Mouse (Mus musculus): ENCODE data around the gene Ctdspl. TPM values are rescaled to one million over a fixed set of nuclear protein-coding genes. Genes with fewer than 3 reads are reported as not detected.
A peak's percentile ranks its signal among the peaks of the same experiment; 100 is the strongest.

Gene Ctdspl
- polyA plus RNA-seq, 1 experiment from 2014 or later = 7.3 TPM

DNA sequence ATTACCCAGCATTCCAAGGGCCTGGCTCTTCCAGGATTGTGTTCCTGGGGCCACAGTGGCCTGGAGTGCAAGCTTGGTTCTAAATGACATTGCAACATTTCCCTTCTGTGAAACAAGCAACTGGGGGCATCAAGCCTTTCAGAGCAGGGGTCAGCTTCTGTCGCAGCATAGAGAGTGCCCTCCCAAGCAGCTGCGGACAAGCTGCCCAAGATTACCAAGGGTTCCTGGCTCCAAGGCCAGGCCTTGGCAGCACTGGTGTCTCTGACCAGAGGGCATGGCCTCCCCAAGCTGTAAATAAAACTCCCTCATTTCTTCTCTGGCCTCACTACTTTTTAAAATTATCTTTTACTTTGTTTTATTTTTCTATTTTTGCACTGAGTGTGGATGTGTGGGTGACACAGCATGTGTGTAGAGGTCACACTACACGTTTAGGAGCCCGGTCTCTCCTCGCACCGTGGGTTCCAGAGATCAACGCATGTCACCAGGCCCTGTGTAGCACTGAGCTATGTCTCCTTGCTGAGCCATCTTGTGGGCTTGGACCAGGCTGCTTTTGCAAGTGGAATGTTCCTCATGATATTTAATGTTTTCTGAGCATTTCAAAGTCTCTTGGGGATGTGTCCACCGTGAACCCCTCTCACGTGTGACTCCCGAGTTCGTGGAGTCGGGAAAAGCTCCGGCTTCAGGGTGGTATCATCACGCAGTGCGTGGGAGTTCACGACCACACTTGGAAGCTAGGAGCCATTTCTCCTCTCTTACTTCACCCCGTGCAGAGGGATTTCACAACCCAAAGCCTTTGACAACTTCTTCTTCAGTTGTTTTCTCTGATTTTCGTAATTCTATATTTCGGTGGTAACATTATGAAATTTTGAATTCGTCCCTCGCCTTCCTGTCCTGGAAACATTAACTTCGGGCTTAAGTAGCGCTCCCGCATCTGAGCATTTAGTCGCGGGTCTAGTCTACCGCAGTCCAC lies 102.3 kb downstream of the Ctdspl start:
- H3K27me3 ChIP-seq (ENCODE audit: poor library complexity, severe bottlenecking) = no peaks in the 10 kb centered on the region
- no peaks in the 10 kb centered on the region for H3K9me3 ChIP-seq
- DNase-seq (ENCODE audit: extremely low spot score, low spot score) = no peak
- WGBS = 96% methylated on average over 27 of the region's 27 CpGs
- H3K36me3 ChIP-seq (replicated peaks) = peaks cover 8% of the 10 kb centered on the region; the same call in 1 of the 2 replicates
- H3K4me3 ChIP-seq = no peak overlapping the region
- H3K4me1 ChIP-seq = peaks cover 21% of the 10 kb centered on the region
- H3K27ac ChIP-seq = no peak overlapping the region

DNA sequence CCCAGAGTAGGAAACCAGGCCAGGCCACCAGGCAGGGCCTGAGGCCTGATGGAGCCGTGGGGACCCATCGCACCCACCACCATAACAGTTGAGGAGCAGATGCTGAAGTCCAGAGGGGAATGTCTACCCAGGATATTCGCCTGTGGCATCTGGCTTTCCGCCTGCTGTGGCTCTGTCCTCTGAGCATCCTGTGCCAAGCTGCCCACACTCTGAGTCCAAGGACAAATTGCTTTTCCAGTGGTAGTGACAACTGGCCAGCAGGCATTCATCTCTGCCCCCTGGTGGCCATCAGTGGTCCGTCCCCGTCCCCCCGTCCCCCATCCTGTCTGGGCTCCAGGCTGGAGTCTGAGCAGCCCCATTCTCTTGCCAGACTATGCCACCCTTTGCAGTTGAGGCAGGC lies 103.3 kb downstream of the Ctdspl start:
- Histone ChIP-seq H3K4me3 (no peak overlapping the region), H3K9me3 (no peaks in the 10 kb centered on the region), H3K36me3 (replicated peaks) (peaks cover 8% of the 10 kb centered on the region; the same call in 1 of the 2 replicates), H3K27me3 (ENCODE audit: poor library complexity, severe bottlenecking) (no peaks in the 10 kb centered on the region), H3K27ac (no peak overlapping the region), H3K4me1 (peaks cover 31% of the 10 kb centered on the region)
- 61% methylated on average over 7 of the region's 7 CpGs for WGBS
- DNase-seq (ENCODE audit: extremely low spot score, low spot score) = peak; percentile 57

DNA sequence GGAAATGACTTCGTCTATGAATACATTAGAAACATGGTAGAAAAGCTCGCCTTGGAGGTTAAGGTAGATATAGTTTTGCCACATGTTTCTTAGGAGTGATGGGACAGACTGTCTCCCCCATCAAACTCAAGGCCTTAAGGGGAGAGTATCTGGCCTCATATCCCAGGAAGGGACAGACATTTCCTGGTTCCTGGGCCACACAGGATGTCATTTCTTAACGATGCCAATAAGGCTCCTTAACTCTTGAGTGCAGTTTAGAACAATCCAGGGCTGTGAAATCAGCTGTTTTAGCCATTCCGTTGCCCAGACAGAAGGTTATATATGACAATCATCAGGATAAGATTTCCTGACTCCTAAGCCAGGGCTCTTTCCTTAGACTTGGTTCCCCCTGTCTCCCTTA lies 104.8 kb downstream of the Ctdspl start:
- H3K27ac ChIP-seq = no peak overlapping the region
- no peak overlapping the region for H3K4me3 ChIP-seq
- WGBS = 90% methylated on average over 4 of the region's 4 CpGs
- H3K9me3 ChIP-seq = no peaks in the 10 kb centered on the region
- peaks cover 8% of the 10 kb centered on the region; the same call in 1 of the 2 replicates for H3K36me3 ChIP-seq (replicated peaks)
- DNase-seq (ENCODE audit: extremely low spot score, low spot score) = no peak
- H3K27me3 ChIP-seq (ENCODE audit: poor library complexity, severe bottlenecking) = no peaks in the 10 kb centered on the region
- H3K4me1 ChIP-seq = peaks cover 44% of the 10 kb centered on the region

DNA sequence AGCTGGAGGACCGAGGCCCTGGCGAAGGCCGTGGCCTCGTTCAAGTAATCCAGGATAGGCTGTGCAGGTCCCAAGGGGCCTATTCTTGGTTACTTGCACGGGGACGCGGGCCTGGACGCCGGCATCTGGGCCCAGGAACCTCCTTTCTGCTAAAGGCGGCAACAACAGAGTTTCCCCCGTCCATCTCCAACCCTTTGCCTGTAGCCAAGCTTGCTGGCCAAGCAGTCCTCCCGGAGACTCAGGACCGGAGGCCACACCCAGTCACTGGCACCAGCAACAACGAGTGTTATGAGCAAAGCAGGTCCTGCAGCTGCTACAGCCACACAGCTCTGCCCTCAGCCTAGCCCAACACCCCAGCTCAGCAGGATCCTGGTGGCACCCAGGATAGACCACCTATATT lies 105.5 kb downstream of the Ctdspl start:
- Histone ChIP-seq H3K4me3 (no peak overlapping the region), H3K4me1 (peaks cover 47% of the 10 kb centered on the region), H3K9me3 (no peaks in the 10 kb centered on the region), H3K36me3 (replicated peaks) (peaks cover 12% of the 10 kb centered on the region; the same call in 1 of the 2 replicates), H3K27ac (peak overlapping the region; percentile 74), H3K27me3 (ENCODE audit: poor library complexity, severe bottlenecking) (no peaks in the 10 kb centered on the region)
- WGBS = 88% methylated on average over 14 of the region's 14 CpGs
- DNase-seq (ENCODE audit: extremely low spot score, low spot score) = no peak

DNA sequence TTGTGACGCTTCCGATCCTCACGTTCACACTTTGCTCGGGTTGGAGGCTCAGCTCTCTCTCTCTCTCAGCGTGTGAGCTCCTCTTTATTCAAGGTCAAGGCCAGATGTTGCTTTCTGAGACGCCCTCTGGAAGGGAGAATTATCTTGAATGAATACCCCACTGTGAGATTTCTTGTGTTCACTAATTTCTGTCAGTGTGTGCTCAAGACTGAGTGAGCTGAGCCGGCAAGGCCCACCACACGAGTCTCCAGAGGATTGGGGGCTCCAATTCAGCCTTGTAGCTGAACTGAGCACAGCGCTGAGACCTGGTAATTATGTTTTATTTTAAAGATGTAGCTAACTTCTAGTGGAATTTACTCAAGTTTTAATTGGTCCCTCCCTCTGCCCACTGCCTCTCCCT lies 106.3 kb downstream of the Ctdspl start:
- Histone ChIP-seq H3K27me3 (ENCODE audit: poor library complexity, severe bottlenecking) (no peaks in the 10 kb centered on the region), H3K4me3 (no peak overlapping the region), H3K4me1 (peaks cover 49% of the 10 kb centered on the region), H3K36me3 (replicated peaks) (peaks cover 17% of the 10 kb centered on the region), H3K27ac (peak overlapping the region; percentile 74), H3K9me3 (no peaks in the 10 kb centered on the region)
- DNase-seq (ENCODE audit: extremely low spot score, low spot score) = no peak
- 64% methylated on average over 9 of the region's 9 CpGs for WGBS

DNA sequence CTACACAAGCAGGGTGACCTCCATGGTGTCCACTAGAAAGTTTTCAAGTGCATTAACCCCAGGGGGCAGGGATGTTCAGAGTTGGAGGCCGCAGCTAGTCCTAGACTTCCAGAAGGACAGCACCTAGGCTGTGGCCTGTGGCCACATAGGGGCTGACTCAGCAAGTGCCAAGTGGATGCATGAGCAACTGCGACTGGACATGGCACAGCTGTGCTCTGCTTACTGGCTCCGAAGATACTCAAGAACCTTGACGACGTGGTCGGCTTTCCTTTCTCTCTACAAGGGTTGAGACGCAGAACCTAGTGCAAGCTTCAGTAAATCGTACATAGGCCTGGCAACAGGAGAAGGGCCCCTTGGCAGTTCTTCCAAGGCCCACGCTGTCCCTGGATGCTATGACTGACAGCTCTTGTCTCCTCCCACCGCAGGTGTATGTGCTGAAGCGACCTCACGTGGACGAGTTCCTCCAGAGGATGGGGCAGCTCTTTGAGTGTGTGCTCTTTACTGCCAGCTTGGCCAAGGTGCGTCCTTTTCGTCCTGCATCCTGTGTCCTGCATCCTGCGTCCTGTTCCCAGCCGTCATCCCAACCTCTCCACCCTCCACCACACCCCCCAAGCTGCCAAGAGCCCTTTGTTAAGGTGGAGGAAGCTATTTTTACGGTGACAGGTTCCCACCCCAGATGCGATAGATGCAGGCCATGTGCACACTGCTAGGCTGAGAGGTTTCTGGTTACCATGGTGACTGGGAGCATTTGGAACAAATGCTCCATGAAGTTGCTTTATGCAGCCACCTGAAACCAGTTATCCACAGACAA lies 107.1 kb downstream of the Ctdspl start:
- Histone ChIP-seq H3K27ac (peak overlapping the region; percentile 74), H3K9me3 (no peaks in the 10 kb centered on the region), H3K36me3 (replicated peaks) (peaks cover 25% of the 10 kb centered on the region), H3K4me3 (no peak overlapping the region), H3K4me1 (peaks cover 49% of the 10 kb centered on the region), H3K27me3 (ENCODE audit: poor library complexity, severe bottlenecking) (no peaks in the 10 kb centered on the region)
- 82% methylated on average over 19 of the region's 19 CpGs for WGBS
- DNase-seq (ENCODE audit: extremely low spot score, low spot score) = no peak

DNA sequence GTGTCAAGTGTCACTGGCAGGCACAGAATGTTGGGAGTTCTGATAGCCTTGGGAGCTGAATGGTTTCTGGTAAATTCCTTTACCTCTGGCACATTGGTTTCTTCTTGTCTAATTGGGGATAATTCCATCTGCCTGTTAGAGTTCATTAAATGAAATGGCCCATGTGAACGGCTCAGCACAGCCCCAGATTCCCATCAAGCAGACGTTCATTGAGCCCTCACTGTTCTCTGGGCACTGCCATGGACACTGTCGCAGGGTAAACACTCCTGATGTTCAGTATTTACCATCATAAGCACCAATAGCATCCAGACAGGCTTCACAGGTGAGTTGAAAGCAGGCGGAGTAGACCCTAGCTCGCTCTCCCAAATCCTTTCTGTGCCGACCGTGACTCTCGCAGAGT lies 107.8 kb downstream of the Ctdspl start:
- peaks cover 49% of the 10 kb centered on the region for H3K4me1 ChIP-seq
- H3K27ac ChIP-seq = peak overlapping the region; percentile 74; the same call in 1 of the 2 replicates
- 77% methylated on average over 8 of the region's 8 CpGs for WGBS
- H3K36me3 ChIP-seq (replicated peaks) = peaks cover 28% of the 10 kb centered on the region
- no peaks in the 10 kb centered on the region for H3K9me3 ChIP-seq
- H3K4me3 ChIP-seq = no peak overlapping the region
- no peak for DNase-seq (ENCODE audit: extremely low spot score, low spot score)
- H3K27me3 ChIP-seq (ENCODE audit: poor library complexity, severe bottlenecking) = no peaks in the 10 kb centered on the region

DNA sequence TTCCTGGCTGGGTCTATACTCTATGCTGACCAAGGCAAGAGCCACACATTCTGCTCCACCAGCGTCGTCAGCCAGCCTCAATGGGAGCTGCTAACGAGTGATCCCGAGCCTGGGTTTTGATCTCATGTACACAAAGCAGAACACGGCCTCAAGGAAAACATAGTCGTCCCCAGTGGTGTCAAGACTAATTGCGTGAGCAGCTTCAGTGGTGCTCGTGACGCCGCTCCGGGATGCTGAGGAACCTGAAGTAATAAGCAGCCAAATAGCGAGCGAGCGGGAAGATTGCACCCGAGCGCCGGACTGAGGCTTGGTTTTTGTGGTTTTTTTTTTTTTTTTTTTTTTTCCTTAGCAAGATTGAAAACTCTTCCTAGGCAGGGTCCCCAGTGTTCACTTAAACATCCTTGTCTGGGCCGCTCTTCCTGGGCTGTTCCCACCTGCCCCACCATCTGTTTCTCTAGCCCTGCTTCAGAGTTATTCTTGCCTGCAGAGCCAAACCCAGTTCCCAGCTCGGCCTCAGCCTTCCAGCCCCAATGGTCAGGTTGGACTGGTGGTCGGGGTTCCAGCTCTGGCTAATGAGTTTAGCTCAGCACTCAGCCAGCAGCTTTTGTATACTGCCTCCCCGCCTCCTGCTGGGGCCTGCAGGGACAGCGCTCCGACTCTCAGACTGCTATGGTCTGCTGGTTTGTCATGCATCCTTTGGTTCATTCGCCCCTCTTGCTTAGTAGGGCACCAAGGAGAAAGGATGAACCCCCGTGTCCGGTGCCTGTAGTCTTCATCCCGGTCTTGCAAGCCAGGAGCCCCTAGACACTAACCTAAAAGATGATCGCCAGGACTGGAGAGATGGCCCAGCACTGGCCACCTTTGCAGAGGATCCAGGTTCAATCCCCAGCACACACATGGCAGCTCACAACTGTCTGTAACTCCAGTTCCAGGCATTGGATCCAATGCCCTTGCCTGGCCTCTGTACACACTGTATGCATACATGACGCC lies 108.7 kb downstream of the Ctdspl start:
- Histone ChIP-seq H3K27me3 (ENCODE audit: poor library complexity, severe bottlenecking) (no peaks in the 10 kb centered on the region), H3K36me3 (replicated peaks) (peaks cover 32% of the 10 kb centered on the region), H3K4me3 (no peak overlapping the region), H3K4me1 (peaks cover 49% of the 10 kb centered on the region), H3K27ac (peak overlapping the region; percentile 74; the same call in 1 of the 2 replicates), H3K9me3 (no peaks in the 10 kb centered on the region)
- no peak for DNase-seq (ENCODE audit: extremely low spot score, low spot score)
- WGBS = 67% methylated on average over 29 of the region's 29 CpGs

DNA sequence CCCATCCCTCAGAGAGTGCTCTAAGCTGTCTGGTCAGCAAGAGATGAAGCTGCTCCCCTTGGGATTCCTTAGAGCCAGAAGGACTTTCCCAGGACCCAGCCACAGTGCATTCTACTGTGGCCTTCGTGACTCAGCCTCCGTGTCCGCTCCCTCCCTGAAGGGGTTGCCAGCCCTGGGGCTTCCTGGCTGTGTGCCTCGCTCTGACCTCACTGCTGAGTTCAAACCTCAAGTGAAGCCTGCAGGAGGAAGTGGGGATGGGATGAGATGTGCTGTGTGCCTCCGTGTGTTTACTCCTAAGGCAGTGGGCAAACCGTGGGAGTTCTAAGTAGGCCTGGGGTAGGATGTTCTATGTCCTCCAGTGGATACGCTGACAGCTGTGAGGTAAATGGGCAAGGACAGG lies 109.6 kb downstream of the Ctdspl start:
- H3K4me3 ChIP-seq = no peak overlapping the region
- H3K27me3 ChIP-seq (ENCODE audit: poor library complexity, severe bottlenecking) = no peaks in the 10 kb centered on the region
- 0 out of 2 replicates have a peak overlapping the region, but pooled peaks have one; percentile 9 for H3K27ac ChIP-seq
- 83% methylated on average over 7 of the region's 7 CpGs for WGBS
- peaks cover 49% of the 10 kb centered on the region for H3K4me1 ChIP-seq
- no peaks in the 10 kb centered on the region for H3K9me3 ChIP-seq
- no peak for DNase-seq (ENCODE audit: extremely low spot score, low spot score)
- H3K36me3 ChIP-seq (replicated peaks) = peaks cover 38% of the 10 kb centered on the region

DNA sequence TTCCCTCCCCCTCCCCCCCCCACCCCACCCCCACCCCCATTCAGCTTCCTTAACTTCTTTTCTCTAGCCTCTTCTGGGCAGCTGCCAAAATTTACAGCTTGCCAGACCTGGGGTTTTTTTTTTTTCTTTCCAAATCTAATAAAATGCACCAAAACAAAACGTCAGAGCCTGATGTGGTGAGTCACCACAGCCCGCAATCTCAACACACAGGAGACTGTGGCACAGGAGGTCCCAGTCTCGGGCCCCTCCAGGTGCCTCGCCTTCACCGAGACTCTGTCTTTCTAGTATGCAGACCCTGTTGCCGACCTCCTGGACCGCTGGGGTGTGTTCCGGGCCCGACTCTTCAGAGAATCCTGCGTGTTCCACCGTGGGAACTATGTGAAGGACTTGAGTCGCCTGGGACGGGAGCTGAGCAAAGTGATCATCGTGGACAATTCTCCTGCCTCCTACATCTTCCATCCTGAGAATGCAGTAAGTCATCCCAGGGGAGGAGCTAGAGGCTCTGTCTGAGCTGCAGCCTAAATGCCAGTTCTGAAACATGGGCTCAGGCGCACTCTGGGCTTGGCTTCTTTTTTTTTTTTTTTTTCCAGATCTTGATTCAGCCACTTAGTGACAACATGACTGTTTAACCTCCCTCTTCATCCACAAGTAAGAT lies 111.0 kb downstream of the Ctdspl start:
- DNase-seq (ENCODE audit: extremely low spot score, low spot score) = no peak
- Histone ChIP-seq H3K36me3 (replicated peaks) (peaks cover 43% of the 10 kb centered on the region), H3K9me3 (no peaks in the 10 kb centered on the region), H3K27ac (peak overlapping the region; percentile 46; the same call in 1 of the 2 replicates), H3K4me3 (no peak overlapping the region), H3K4me1 (peaks cover 41% of the 10 kb centered on the region), H3K27me3 (ENCODE audit: poor library complexity, severe bottlenecking) (no peaks in the 10 kb centered on the region)
- WGBS = 86% methylated on average over 15 of the region's 15 CpGs

DNA sequence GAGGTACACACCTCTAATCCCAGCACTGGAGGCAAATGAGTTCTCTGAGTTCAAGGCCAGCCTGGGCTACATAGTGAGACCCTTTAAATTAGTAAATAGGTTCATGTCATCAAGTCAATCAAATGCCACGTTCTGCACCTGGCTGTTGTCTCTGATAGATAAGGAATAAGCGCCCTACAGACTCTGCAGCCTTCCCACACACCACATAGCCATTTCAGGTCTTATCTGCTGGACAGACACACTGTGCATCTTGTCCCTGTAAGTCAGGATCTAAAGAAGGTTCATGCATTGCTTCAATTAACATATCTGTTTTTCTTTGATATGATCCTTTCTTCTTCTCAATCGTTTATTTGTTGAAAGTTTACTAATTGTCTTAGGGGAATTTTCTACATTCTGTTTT lies 112.3 kb downstream of the Ctdspl start:
- peaks cover 43% of the 10 kb centered on the region for H3K36me3 ChIP-seq (replicated peaks)
- no peak for DNase-seq (ENCODE audit: extremely low spot score, low spot score)
- WGBS = 88% methylated on average over 3 of the region's 3 CpGs

More for the DNA sequence above, 112.3 kb downstream of the Ctdspl start:
- Histone ChIP-seq H3K4me3 (no peak overlapping the region), H3K27ac (no peak overlapping the region), H3K4me1 (peaks cover 28% of the 10 kb centered on the region), H3K9me3 (no peaks in the 10 kb centered on the region), H3K27me3 (ENCODE audit: poor library complexity, severe bottlenecking) (no peaks in the 10 kb centered on the region)
